Mouse (Mus musculus): ENCODE measurements at regions not wholly inside any gene's neighbourhood (a gene's known extent, or its start where the extent isn't known, plus 50 kb on each side); places are given as distances from the start of the nearest gene placed in this dataset.

DNA sequence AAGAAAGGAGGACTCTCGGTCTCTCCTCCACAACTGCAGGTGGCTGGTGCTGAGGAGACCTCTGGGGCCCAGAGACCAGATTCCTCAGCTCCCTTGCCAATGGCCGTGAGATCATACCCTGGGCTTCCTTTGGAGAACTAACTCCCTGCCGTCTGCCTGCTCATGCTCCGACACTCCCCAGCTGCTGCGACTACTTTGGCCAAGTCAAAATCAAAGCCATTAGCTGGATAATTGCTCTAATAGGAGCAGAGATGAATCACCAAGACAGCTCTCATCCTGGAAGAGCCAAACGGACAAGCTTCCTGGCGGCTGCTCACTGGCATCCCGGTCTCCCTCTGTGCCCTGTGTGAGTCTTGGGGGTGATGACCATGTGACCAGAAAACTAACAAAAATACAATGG, 198.3 kb upstream of the A430005L14Rik start:
- TF ChIP-seq POLR2A (IDR thresholded peaks at IDR 0.05; ENCODE audit: borderline replicate concordance, control insufficient read depth, low read depth, low read length) (no peak), CTCF (IDR thresholded peaks at IDR 0.05; ENCODE audit: control insufficient read depth, insufficient read depth, low read length) (no peak)

Data from bone marrow, adult 2 months (tissue).